Mouse (Mus musculus): ENCODE data around the gene Adra1d. TPM values are rescaled to one million over a fixed set of nuclear protein-coding genes. Genes with fewer than 3 reads are reported as not detected.

Gene Adra1d
- polyA plus RNA-seq, 1 experiment, result not detected

DNA sequence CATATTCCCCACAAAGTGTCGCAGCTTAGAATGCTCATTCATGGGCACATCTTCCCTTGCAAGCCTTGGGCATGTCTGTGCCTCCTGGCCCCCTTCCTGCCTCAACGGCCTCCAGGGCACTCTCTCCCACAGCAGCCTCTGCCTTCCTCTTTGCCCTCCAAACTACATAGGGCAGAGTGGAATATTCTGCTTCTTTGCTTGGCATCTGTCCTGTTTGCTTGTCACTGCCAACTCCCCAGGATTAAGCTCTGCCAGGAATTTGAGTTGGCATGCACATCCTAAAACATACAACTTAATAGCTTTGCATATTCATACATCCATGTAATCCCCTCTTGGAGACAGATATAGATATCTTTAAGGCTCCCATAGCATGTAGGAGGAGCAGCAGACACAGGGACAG, 4.2 kb downstream of the Adra1d start:
- no peak for TF ChIP-seq POLR2A (IDR thresholded peaks at IDR 0.05; ENCODE audit: borderline replicate concordance, control insufficient read depth, low read depth, low read length)
- TF ChIP-seq CTCF (IDR thresholded peaks at IDR 0.05; ENCODE audit: control insufficient read depth, insufficient read depth, low read length), result no peak
- no peak overlapping the region for H3K4me3 ChIP-seq (replicated peaks; ENCODE audit: control insufficient read depth, low read depth, low read length)
- H3K27ac ChIP-seq (ENCODE audit: control insufficient read depth, insufficient read depth, low read depth, low read length, poor library complexity), result no peak overlapping the region
- 71% methylated on average over 2 of the region's 2 CpGs for WGBS
- H3K4me1 ChIP-seq (ENCODE audit: control insufficient read depth, insufficient read depth, low read length), result no peaks in the 10 kb centered on the region

DNA sequence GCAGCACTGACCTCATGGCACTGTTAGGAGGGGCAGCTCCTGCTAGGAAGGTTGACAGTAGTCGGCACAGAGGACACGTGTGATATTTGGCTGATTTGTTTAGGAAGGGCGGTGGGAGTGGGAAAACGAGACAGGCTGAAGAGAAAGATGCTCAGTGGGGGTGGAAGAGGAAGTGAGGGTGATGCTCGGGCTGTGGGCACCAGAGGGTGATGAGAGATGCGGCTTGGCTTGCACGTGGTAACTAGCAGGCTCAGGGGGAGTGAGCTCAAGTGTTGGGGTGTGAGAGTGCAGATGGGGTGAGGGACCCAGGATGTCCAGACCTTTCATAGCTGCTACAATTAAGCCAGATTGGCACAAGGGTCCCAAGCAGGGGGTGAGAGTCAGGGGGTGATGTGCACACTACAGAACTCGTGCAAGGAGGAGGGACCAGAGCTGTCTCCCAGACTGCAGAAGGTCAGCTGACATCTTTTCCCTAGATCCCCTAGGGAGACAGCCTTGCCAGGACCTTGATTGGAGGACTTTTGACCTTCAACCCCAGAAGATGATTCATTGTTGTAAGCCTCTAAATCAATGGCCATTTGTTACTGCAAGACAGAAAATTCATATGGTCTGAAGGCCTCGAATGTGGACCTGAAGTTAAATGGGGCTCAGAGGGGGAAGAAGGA, 9.2 kb downstream of the Adra1d start:
- 18% methylated on average over 9 of the region's 9 CpGs for WGBS
- TF ChIP-seq POLR2A (IDR thresholded peaks at IDR 0.05; ENCODE audit: borderline replicate concordance, control insufficient read depth, low read depth, low read length) (no peak), CTCF (IDR thresholded peaks at IDR 0.05; ENCODE audit: control insufficient read depth, insufficient read depth, low read length) (no peak)
- H3K4me1 ChIP-seq (ENCODE audit: control insufficient read depth, insufficient read depth, low read length), result no peaks in the 10 kb centered on the region

DNA sequence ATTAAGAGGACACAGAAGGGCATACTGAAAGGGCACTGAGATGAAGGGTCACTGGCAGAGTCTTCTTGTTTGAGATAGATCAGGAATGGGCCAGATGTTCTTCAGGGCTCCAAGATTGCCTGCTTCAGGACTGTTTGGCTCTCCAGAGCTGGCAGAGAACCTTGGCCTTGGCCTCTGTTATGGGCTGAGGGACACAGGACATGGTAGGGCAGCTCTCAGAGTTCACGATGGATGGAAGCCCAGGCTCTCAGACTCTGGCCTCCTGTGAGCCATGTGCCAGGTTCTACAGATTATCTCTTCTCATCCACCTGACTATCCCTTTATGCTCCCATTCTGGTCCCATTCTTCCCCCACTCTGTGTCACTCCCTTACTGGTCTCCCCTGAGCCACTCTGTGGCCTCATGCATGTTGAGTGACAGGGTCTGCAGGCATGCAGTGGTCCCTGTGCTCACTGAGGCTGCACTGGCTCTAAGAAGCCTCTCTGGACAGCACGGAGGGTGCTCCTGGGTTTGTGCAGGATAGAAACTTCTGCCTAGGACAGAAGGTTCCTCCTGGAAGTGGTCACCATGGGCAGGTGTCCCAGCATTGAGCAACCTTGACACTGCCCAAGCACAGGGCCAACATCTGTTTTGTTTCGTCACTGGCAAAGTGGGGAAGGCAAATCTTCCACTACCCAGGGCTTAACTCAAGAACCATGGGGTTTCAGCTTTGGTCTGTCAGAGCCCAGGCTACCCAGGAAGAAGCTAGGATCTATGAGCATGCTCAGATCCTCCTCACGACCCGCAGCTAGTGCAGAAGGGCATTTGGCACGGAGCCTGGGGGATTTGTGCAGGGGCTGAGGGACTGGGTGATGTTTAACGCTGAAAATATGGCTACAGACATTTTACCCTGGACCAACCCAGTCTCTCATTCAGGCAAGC, 10.1 kb downstream of the Adra1d start:
- H3K4me1 ChIP-seq (ENCODE audit: control insufficient read depth, insufficient read depth, low read length), result no peaks in the 10 kb centered on the region
- H3K27ac ChIP-seq (ENCODE audit: control insufficient read depth, insufficient read depth, low read depth, low read length, poor library complexity), result no peak overlapping the region
- WGBS, result 35% methylated on average over 7 of the region's 7 CpGs
- H3K4me3 ChIP-seq (replicated peaks; ENCODE audit: control insufficient read depth, low read depth, low read length), result no peak overlapping the region
- no peak for TF ChIP-seq POLR2A (IDR thresholded peaks at IDR 0.05; ENCODE audit: borderline replicate concordance, control insufficient read depth, low read depth, low read length)
- no peak for TF ChIP-seq CTCF (IDR thresholded peaks at IDR 0.05; ENCODE audit: control insufficient read depth, insufficient read depth, low read length)

More for the DNA sequence above, 9.2 kb downstream of the Adra1d start:
- no peak overlapping the region for H3K27ac ChIP-seq (ENCODE audit: control insufficient read depth, insufficient read depth, low read depth, low read length, poor library complexity)
- H3K4me3 ChIP-seq (replicated peaks; ENCODE audit: control insufficient read depth, low read depth, low read length), result no peak overlapping the region

- Histone ChIP-seq H3K4me3 (replicated peaks; ENCODE audit: control insufficient read depth, low read depth, low read length) (no peak overlapping the region), H3K27ac (ENCODE audit: control insufficient read depth, insufficient read depth, low read depth, low read length, poor library complexity) (no peak overlapping the region), H3K4me1 (ENCODE audit: control insufficient read depth, insufficient read depth, low read length) (no peaks in the 10 kb centered on the region)
- 54% methylated on average over 2 of the region's 2 CpGs for WGBS
- no peak for TF ChIP-seq POLR2A (IDR thresholded peaks at IDR 0.05; ENCODE audit: borderline replicate concordance, control insufficient read depth, low read depth, low read length)
- no peak for TF ChIP-seq CTCF (IDR thresholded peaks at IDR 0.05; ENCODE audit: control insufficient read depth, insufficient read depth, low read length)
Measured at GRCm38 (mm10) chr2:131550906-131551305, 11.2 kb downstream of the Adra1d start.

- H3K4me1 ChIP-seq (ENCODE audit: control insufficient read depth, insufficient read depth, low read length), result no peaks in the 10 kb centered on the region
- H3K27ac ChIP-seq (ENCODE audit: control insufficient read depth, insufficient read depth, low read depth, low read length, poor library complexity), result no peak overlapping the region
- WGBS, result 65% methylated on average over 2 of the region's 2 CpGs
- H3K4me3 ChIP-seq (replicated peaks; ENCODE audit: control insufficient read depth, low read depth, low read length), result no peak overlapping the region
- TF ChIP-seq CTCF (IDR thresholded peaks at IDR 0.05; ENCODE audit: control insufficient read depth, insufficient read depth, low read length) (no peak), POLR2A (IDR thresholded peaks at IDR 0.05; ENCODE audit: borderline replicate concordance, control insufficient read depth, low read depth, low read length) (no peak)
Measured at GRCm38 (mm10) chr2:131550474-131550873, 11.6 kb downstream of the Adra1d start.

GRCm38 (mm10) chr2:131549090-131549489, 13.0 kb downstream of the Adra1d start:
- H3K27ac ChIP-seq (ENCODE audit: control insufficient read depth, insufficient read depth, low read depth, low read length, poor library complexity), result no peak overlapping the region
- TF ChIP-seq CTCF (IDR thresholded peaks at IDR 0.05; ENCODE audit: control insufficient read depth, insufficient read depth, low read length) (no peak), POLR2A (IDR thresholded peaks at IDR 0.05; ENCODE audit: borderline replicate concordance, control insufficient read depth, low read depth, low read length) (no peak)
- H3K4me3 ChIP-seq (replicated peaks; ENCODE audit: control insufficient read depth, low read depth, low read length), result no peak overlapping the region
- no peaks in the 10 kb centered on the region for H3K4me1 ChIP-seq (ENCODE audit: control insufficient read depth, insufficient read depth, low read length)
- WGBS, result 74% methylated on average over 5 of the region's 5 CpGs

GRCm38 (mm10) chr2:131548330-131548729, 13.8 kb downstream of the Adra1d start:
- 71% methylated on average over 2 of the region's 2 CpGs for WGBS

DNA sequence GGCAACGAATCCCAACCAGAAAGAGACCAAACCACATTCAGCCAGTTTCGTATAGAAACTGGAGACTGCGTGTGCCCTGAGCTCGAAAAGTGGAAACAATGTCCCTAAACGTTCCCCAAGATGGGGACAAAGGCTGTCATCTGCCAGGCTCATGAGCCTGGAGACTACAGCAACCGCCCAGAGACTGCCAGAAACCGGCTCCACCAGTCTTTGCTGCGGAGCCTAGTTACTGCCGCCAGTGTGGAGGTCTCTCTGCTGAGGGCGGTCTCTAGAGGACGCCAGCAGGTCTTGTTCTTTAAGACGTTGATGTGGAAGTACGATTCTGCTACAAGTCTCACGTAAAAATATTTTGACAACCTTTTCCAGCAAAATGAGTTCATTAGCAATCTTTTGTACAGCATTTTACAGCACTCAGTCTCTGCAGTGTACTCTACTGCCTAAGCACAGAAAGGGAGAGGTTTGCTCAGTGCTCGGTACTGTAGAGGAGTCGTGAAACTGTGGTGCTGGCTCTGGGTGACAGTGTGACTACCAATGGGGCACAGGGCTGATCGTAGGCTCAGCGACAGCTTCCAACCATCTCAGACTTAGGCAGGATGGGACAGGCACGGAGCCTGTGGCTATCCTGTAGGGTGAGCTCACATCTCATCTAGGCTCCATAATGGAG, 15.2 kb downstream of the Adra1d start:
- WGBS, result 8% methylated on average over 19 of the region's 19 CpGs
- H3K4me3 ChIP-seq (replicated peaks; ENCODE audit: control insufficient read depth, low read depth, low read length), result no peak overlapping the region
- H3K4me1 ChIP-seq (ENCODE audit: control insufficient read depth, insufficient read depth, low read length), result no peaks in the 10 kb centered on the region
- TF ChIP-seq POLR2A (IDR thresholded peaks at IDR 0.05; ENCODE audit: borderline replicate concordance, control insufficient read depth, low read depth, low read length), result no peak
- TF ChIP-seq CTCF (IDR thresholded peaks at IDR 0.05; ENCODE audit: control insufficient read depth, insufficient read depth, low read length), result no peak
- no peak overlapping the region for H3K27ac ChIP-seq (ENCODE audit: control insufficient read depth, insufficient read depth, low read depth, low read length, poor library complexity)

More at GRCm38 (mm10) chr2:131548330-131548729, 13.8 kb downstream of the Adra1d start:
- TF ChIP-seq POLR2A (IDR thresholded peaks at IDR 0.05; ENCODE audit: borderline replicate concordance, control insufficient read depth, low read depth, low read length) (no peak), CTCF (IDR thresholded peaks at IDR 0.05; ENCODE audit: control insufficient read depth, insufficient read depth, low read length) (no peak)
- Histone ChIP-seq H3K4me3 (replicated peaks; ENCODE audit: control insufficient read depth, low read depth, low read length) (no peak overlapping the region), H3K27ac (ENCODE audit: control insufficient read depth, insufficient read depth, low read depth, low read length, poor library complexity) (no peak overlapping the region), H3K4me1 (ENCODE audit: control insufficient read depth, insufficient read depth, low read length) (no peaks in the 10 kb centered on the region)
